In genomic region chr5:114653656-114654437, GRCm38 (mm10) we compare ENCODE assay signal across 17 mouse cellular contexts. TPM values are rescaled to one million over a fixed set of nuclear protein-coding genes. Genes with fewer than 3 reads are reported as not detected.
DNase-seq lines count a peak whose midpoint lies in the region; ATAC-seq lines count a peak whose summit lies in the region.
"Had no signal": no experiment of that assay in that cellular context is flagged by ENCODE, and none has a peak within 500 bp of the region (broad histone marks: within the 10 kb centered on the region; RNA-seq: fewer than 3 reads in every experiment).

No protein-coding gene starts in this region.

- H3K27ac ChIP-seq in heart, embryonic 12.5 days (ENCODE audit: poor library complexity, severe bottlenecking): no peak overlapping the region
- H3K27ac ChIP-seq in macrophage: peak overlapping the region; percentile 42
- H3K27ac ChIP-seq: forebrain, embryonic 10.5 days; hindbrain, postnatal 0 days; liver, embryonic 14.5 days; neural tube, embryonic 12.5 days had no signal

- peaks cover 28% of the 10 kb centered on the region for H3K4me1 ChIP-seq in heart, embryonic 12.5 days (replicated peaks)

- DNase-seq in heart, adult 18-20 months: peak; percentile 63 to 87
- DNase-seq in heart, postnatal 4 days: peak; percentile 36
- no peak for DNase-seq in left cerebral cortex, adult 11 months (ENCODE audit: low spot score)
- DNase-seq in c-Kit-positive CD71-positive TER-119-positive erythroid progenitor cells, embryonic 14.5 days (ENCODE audit: low spot score): no peak
- DNase-seq: cerebellum, adult 18-20 months; kidney, adult 8-10 months; thymus, adult 18-20 months had no signal

- H3K79me2 ChIP-seq in macrophage (ENCODE audit: inconsistent target): no peaks in the 10 kb centered on the region

- H3K9me3 ChIP-seq in heart, embryonic 12.5 days (replicated peaks): no peaks in the 10 kb centered on the region
- H3K9me3 ChIP-seq: forebrain, embryonic 10.5 days; megakaryocyte, embryonic 14.5 days; neural tube, embryonic 12.5 days had no signal

- H3K4me2 ChIP-seq in heart, embryonic 12.5 days: no peak overlapping the region
- H3K4me2 ChIP-seq: neural tube, embryonic 12.5 days had no signal

- no peak for ATAC-seq in heart, embryonic 12.5 days (ENCODE audit: insufficient number of reproducible peaks, low FRiP score)
- peak; percentile 50 for ATAC-seq in granulocyte monocyte progenitor cell, adult 5-6 weeks (replicated peaks; ENCODE audit: poor library complexity, severe bottlenecking)
- ATAC-seq: hindbrain, postnatal 0 days; midbrain, embryonic 16.5 days; Patski had no signal

- H3K36me3 ChIP-seq in heart, embryonic 12.5 days: no peaks in the 10 kb centered on the region
- no peaks in the 10 kb centered on the region for H3K36me3 ChIP-seq in macrophage (ENCODE audit: inconsistent target)
- H3K36me3 ChIP-seq: forebrain, embryonic 10.5 days; neural tube, embryonic 12.5 days had no signal

- H3K27me3 ChIP-seq in heart, embryonic 12.5 days (replicated peaks): peaks cover 75% of the 10 kb centered on the region
- H3K27me3 ChIP-seq: Patski had no signal

- 57% methylated on average over 15 of the region's 15 CpGs for WGBS in heart, embryonic 12.5 days
- 68% methylated on average over 9 of the region's 15 CpGs for WGBS in macrophage (ENCODE audit: missing documents)

- no peak overlapping the region for H3K9ac ChIP-seq in heart, embryonic 12.5 days
- H3K9ac ChIP-seq: liver, embryonic 14.5 days; neural tube, embryonic 12.5 days had no signal

- no peak overlapping the region for H3K4me3 ChIP-seq in heart, embryonic 12.5 days
- H3K4me3 ChIP-seq in macrophage (ENCODE audit: inconsistent target): no peak overlapping the region
- H3K4me3 ChIP-seq: forebrain, embryonic 10.5 days; megakaryocyte, embryonic 14.5 days; neural tube, embryonic 12.5 days had no signal

RNA-seq across cellular contexts. Expression of gene Trpv4, which starts 4.4 kb away (rescaled TPM):
- 1 to 10 TPM; 5.0 to 6.4 TPM for total RNA-seq in heart, adult 18-20 months (2021)
- polyA plus RNA-seq in heart, embryonic 12.5 days (2016; fragmentation: Nextera tagmentation; extraction: Ambion mirVana): 0.95 and 0.96 TPM in 2 replicates
- total RNA-seq in granulocyte monocyte progenitor cell, adult 5-6 weeks (2014; fragmentation: Nextera tagmentation): 0.43 and 4.2 TPM in 2 replicates
- total RNA-seq in granulocyte monocyte progenitor cell, adult 5-6 weeks (2017): 0.26 and 0.82 TPM in 2 replicates
- total RNA-seq in heart, postnatal 4 days (2021): 1 to 10 TPM; 2.8 to 3.1 TPM
- total RNA-seq in macrophage (2018; cell fraction: chromatin; rRNA removed): 10 to 100 TPM in 22 of 26 experiments, 1 to 10 TPM in 4; 4.9 to 48.1 (median 27.0) TPM
- total RNA-seq in macrophage (2018; cell fraction: cytosol; rRNA removed): 1 to 10 TPM; 1.6 to 9.9 (median 5.4) TPM
- 10 to 100 TPM in 17 of 26 experiments, 1 to 10 TPM in 9; 3.5 to 37.8 (median 15.3) TPM for total RNA-seq in macrophage (2018; cell fraction: nucleus; rRNA removed)
- polyA plus RNA-seq in macrophage (2018): 4.4 to 12.1 TPM (median 7.1 TPM) in 3 replicates

RNA-seq across cellular contexts. Expression of gene Gltp, which starts 36.9 kb away (rescaled TPM):
- total RNA-seq in heart, adult 18-20 months (2021): 10 to 100 TPM; 16.9 to 20.0 TPM
- polyA plus RNA-seq in heart, embryonic 12.5 days (2016; fragmentation: Nextera tagmentation; extraction: Ambion mirVana): 55.3 and 56.5 TPM in 2 replicates
- 85.6 and 87.2 TPM in 2 replicates for total RNA-seq in granulocyte monocyte progenitor cell, adult 5-6 weeks (2014; fragmentation: Nextera tagmentation)
- 21.8 and 30.8 TPM in 2 replicates for total RNA-seq in granulocyte monocyte progenitor cell, adult 5-6 weeks (2017)
- total RNA-seq in heart, postnatal 4 days (2021): 10 to 100 TPM; 24.4 to 26.8 TPM
- total RNA-seq in macrophage (2018; cell fraction: chromatin; rRNA removed): 10 to 100 TPM in 22 of 26 experiments, 1 to 10 TPM in 4; 6.8 to 33.1 (median 21.6) TPM
- total RNA-seq in macrophage (2018; cell fraction: cytosol; rRNA removed): 100 to 1,000 TPM; 176 to 408 (median 256) TPM
- 100 to 1,000 TPM in 1 of 26 experiments, 10 to 100 TPM in 25; 26.3 to 110 (median 56.0) TPM for total RNA-seq in macrophage (2018; cell fraction: nucleus; rRNA removed)
- 289 to 530 TPM (median 368 TPM) in 3 replicates for polyA plus RNA-seq in macrophage (2018)

RNA-seq across cellular contexts. Expression of gene Tchp, which starts 53.7 kb away (rescaled TPM):
- total RNA-seq in heart, adult 18-20 months (2021): 1 to 10 TPM; 4.1 to 4.6 TPM
- polyA plus RNA-seq in heart, embryonic 12.5 days (2016; fragmentation: Nextera tagmentation; extraction: Ambion mirVana): 9.1 and 9.4 TPM in 2 replicates
- 6.0 and 25.2 TPM in 2 replicates for total RNA-seq in granulocyte monocyte progenitor cell, adult 5-6 weeks (2014; fragmentation: Nextera tagmentation)
- 9.8 and 12.6 TPM in 2 replicates for total RNA-seq in granulocyte monocyte progenitor cell, adult 5-6 weeks (2017)
- total RNA-seq in heart, postnatal 4 days (2021): 1 to 10 TPM; 5.3 to 6.8 TPM
- total RNA-seq in macrophage (2018; cell fraction: chromatin; rRNA removed): 10 to 100 TPM in 22 of 26 experiments, 1 to 10 TPM in 4; 9.0 to 63.3 (median 24.2) TPM
- total RNA-seq in macrophage (2018; cell fraction: cytosol; rRNA removed): 1 to 10 TPM; 1.8 to 7.3 (median 5.1) TPM
- 10 to 100 TPM in 15 of 26 experiments, 1 to 10 TPM in 11; 3.9 to 30.7 (median 12.1) TPM for total RNA-seq in macrophage (2018; cell fraction: nucleus; rRNA removed)
- polyA plus RNA-seq in macrophage (2018): 5.0 to 7.6 TPM (median 6.4 TPM) in 3 replicates

Comparison
In these comparisons a context has a peak if more than half of its experiments do, and no peak if none do; other contexts are left out.
1. DNase-seq: peak in heart, adult 18-20 months (2 of 2) and heart, postnatal 4 days (single experiment); none in left cerebral cortex, adult 11 months (single experiment) and c-Kit-positive CD71-positive TER-119-positive erythroid progenitor cells, embryonic 14.5 days (single experiment).